Mouse (Mus musculus) forebrain, embryonic 12.5 days (tissue): Measurements from ENCODE around the gene Cyp26b1. TPM values are rescaled to one million over a fixed set of nuclear protein-coding genes. Genes with fewer than 3 reads are reported as not detected.

Experiments
- ATAC-seq: fragments of 200-750 bp; cut with Nextera tagmentation; 2 replicates; pipeline ENCODE4 v1.8.0; 2017; ENCODE audit warnings: moderate TSS enrichment; ENCODE audit not compliant: low FRiP score
- H3K27ac ChIP-seq: fragments of 300-500 bp; sonication (generic); 2 replicates; pipeline ENCODE4 v1.5.1; 2016; ENCODE audit warnings: mild to moderate bottlenecking
- H3K27me3 ChIP-seq: fragments of 300-500 bp; sonication (generic); 2 replicates; pipeline ENCODE4 v1.6.1; 2016; ENCODE audit warnings: mild to moderate bottlenecking
- H3K36me3 ChIP-seq: fragments of 300-500 bp; sonication (generic); replicated peaks from 2 replicates; pipeline ENCODE4 v1.6.1; 2016; ENCODE audit warnings: mild to moderate bottlenecking
- H3K4me1 ChIP-seq: fragments of 300-500 bp; sonication (generic); 2 replicates; pipeline ENCODE4 v1.6.1; 2016
- H3K4me2 ChIP-seq: fragments of 300-500 bp; sonication (generic); 2 replicates; pipeline ENCODE4 v1.6.1; 2016; ENCODE audit warnings: mild to moderate bottlenecking, moderate library complexity
- H3K4me3 ChIP-seq: fragments of 300-500 bp; sonication (generic); replicated peaks from 2 replicates; pipeline ENCODE4 v1.5.1; 2016; ENCODE audit warnings: mild to moderate bottlenecking
- H3K9ac ChIP-seq: fragments of 300-500 bp; sonication (generic); 2 replicates; pipeline ENCODE4 v1.6.1; 2016; ENCODE audit warnings: mild to moderate bottlenecking
- H3K9me3 ChIP-seq: fragments of 300-500 bp; sonication (generic); 2 replicates; pipeline ENCODE4 v1.6.1; 2016
- whole genome bisulfite sequencing: fragments of 180-500 bp; shearing (Covaris S2); methylation state at CpG from one replicate; pipeline ENCODE4 v1.1.7; 2016; 5-methylcytosine and 5-hydroxymethylcytosine counted together
- polyA plus RNA-seq: library from polyadenylated mRNA; unstranded; fragments of >200 nt; fragmentation: Nextera tagmentation; extraction: Ambion mirVana; gene quantifications from 2 replicates; pipeline ENCODE4 v1.2.1, GENCODE M21; 2016

Cyp26b1 gene
- polyA plus RNA-seq, 1 experiment from 2014 or later: 1.9 TPM

GRCm38 (mm10) chr6:84585686-84586300 is 7.9 kb downstream of the Cyp26b1 start:
- peaks cover 100% of the 10 kb centered on the region for H3K27me3 ChIP-seq
- H3K4me2 ChIP-seq: peak overlapping the region; percentile 91
- no peak overlapping the region; the same call in 1 of the 2 replicates for H3K27ac ChIP-seq
- WGBS: 0% methylated on average over 37 of the region's 37 CpGs
- no peaks in the 10 kb centered on the region for H3K36me3 ChIP-seq
- H3K4me1 ChIP-seq: peaks cover 72% of the 10 kb centered on the region
- no peak for ATAC-seq
- no peaks in the 10 kb centered on the region for H3K9me3 ChIP-seq
- H3K4me3 ChIP-seq: peak overlapping the region; percentile 47
- no peak overlapping the region for H3K9ac ChIP-seq

- peaks cover 70% of the 10 kb centered on the region for H3K4me1 ChIP-seq
Observed at GRCm38 (mm10) chr6:84584783-84585685, 8.7 kb downstream of the Cyp26b1 start.

GRCm38 (mm10) chr6:84583841-84584782 is 9.6 kb downstream of the Cyp26b1 start:
- no peak for ATAC-seq
- Histone ChIP-seq H3K27me3 (peaks cover 98% of the 10 kb centered on the region), H3K9ac (no peak overlapping the region), H3K4me2 (peak overlapping the region; percentile 91), H3K4me1 (peaks cover 62% of the 10 kb centered on the region), H3K4me3 (peak overlapping the region; percentile 47), H3K9me3 (no peaks in the 10 kb centered on the region), H3K36me3 (no peaks in the 10 kb centered on the region), H3K27ac (no peak overlapping the region)
- under 1% methylated on average over 48 of the region's 48 CpGs for WGBS

More at GRCm38 (mm10) chr6:84584783-84585685, 8.7 kb downstream of the Cyp26b1 start:
- no peak for ATAC-seq
- H3K27ac ChIP-seq: peak overlapping the region; percentile 13; the same call in 1 of the 2 replicates
- H3K27me3 ChIP-seq: peaks cover 100% of the 10 kb centered on the region
- H3K4me2 ChIP-seq: peak overlapping the region; percentile 91
- H3K9ac ChIP-seq: no peak overlapping the region
- H3K36me3 ChIP-seq: no peaks in the 10 kb centered on the region
- H3K9me3 ChIP-seq: no peaks in the 10 kb centered on the region
- WGBS: under 1% methylated on average over 66 of the region's 66 CpGs
- H3K4me3 ChIP-seq: peak overlapping the region; percentile 47

- WGBS: under 1% methylated on average over 25 of the region's 26 CpGs
- H3K4me1 ChIP-seq: peaks cover 55% of the 10 kb centered on the region
Observed at GRCm38 (mm10) chr6:84583371-84583770, 10.3 kb downstream of the Cyp26b1 start.

DNA sequence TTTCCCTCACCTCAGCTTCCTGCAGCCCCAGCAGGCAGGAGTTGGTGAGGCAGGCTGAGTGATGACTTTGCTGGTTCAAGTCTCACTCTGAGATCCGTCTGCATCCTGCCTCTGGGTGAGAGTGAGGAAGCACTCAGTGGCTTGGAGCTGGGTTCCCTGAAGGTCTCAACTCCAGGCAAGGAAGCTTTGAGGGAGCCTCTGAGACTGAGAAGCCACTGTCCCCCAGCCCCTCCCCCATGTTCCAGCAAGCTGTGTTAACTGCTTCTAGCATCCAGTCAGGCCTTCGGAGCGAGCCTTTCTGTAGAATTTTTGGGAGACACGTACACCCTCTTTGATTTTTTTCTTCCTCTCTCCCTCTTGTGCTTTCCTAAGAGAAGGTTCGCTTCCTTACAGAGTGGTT is 10.9 kb downstream of the Cyp26b1 start:
- no peak overlapping the region for H3K9ac ChIP-seq

More at GRCm38 (mm10) chr6:84583371-84583770, 10.3 kb downstream of the Cyp26b1 start:
- peak; percentile 49; the same call in 1 of the 2 replicates for ATAC-seq
- peaks cover 91% of the 10 kb centered on the region for H3K27me3 ChIP-seq
- no peak overlapping the region for H3K27ac ChIP-seq
- H3K4me2 ChIP-seq: peak overlapping the region; percentile 91
- H3K4me3 ChIP-seq: peak overlapping the region; percentile 47
- no peaks in the 10 kb centered on the region for H3K36me3 ChIP-seq
- H3K9me3 ChIP-seq: no peaks in the 10 kb centered on the region
- no peak overlapping the region for H3K9ac ChIP-seq

DNA sequence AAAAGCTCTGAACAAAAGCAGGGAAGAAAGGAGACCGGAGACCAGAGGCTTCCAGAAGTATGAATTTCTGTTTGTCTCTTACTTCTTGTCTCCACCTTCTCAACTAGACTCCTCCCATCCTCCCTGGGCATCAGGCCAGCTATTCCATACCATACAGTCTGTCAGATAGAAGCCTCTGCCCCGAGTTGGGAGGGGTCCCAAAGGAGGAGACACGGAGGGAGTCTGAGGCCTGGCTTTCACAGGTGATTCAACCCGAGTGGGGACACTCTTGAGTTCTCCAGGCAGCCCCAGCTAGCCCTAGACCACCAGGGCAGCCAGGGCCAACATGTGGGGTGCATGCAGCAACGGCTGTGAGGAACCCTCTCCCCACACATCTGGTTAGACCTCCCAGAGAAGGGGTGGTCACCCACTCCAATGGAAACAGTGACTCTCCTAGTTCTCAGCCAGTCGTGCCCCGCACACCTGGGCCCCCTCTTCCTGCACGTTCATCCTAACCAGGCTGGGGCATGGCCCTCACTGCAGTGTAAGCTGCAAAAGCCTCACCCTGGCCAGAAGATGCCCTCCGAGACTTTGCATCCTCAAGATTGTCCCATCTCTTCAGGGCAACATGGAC is 11.8 kb downstream of the Cyp26b1 start:
- Histone ChIP-seq H3K4me2 (no peak overlapping the region), H3K4me1 (peaks cover 41% of the 10 kb centered on the region)

More for the DNA sequence above, 10.9 kb downstream of the Cyp26b1 start:
- Histone ChIP-seq H3K36me3 (no peaks in the 10 kb centered on the region), H3K9me3 (no peaks in the 10 kb centered on the region), H3K27ac (no peak overlapping the region), H3K4me2 (peak overlapping the region; percentile 91; the same call in 1 of the 2 replicates), H3K4me1 (peaks cover 50% of the 10 kb centered on the region), H3K4me3 (peak overlapping the region; percentile 47; the same call in 1 of the 2 replicates), H3K27me3 (peaks cover 91% of the 10 kb centered on the region)
- ATAC-seq: no peak
- 11% methylated on average over 5 of the region's 5 CpGs for WGBS

DNA sequence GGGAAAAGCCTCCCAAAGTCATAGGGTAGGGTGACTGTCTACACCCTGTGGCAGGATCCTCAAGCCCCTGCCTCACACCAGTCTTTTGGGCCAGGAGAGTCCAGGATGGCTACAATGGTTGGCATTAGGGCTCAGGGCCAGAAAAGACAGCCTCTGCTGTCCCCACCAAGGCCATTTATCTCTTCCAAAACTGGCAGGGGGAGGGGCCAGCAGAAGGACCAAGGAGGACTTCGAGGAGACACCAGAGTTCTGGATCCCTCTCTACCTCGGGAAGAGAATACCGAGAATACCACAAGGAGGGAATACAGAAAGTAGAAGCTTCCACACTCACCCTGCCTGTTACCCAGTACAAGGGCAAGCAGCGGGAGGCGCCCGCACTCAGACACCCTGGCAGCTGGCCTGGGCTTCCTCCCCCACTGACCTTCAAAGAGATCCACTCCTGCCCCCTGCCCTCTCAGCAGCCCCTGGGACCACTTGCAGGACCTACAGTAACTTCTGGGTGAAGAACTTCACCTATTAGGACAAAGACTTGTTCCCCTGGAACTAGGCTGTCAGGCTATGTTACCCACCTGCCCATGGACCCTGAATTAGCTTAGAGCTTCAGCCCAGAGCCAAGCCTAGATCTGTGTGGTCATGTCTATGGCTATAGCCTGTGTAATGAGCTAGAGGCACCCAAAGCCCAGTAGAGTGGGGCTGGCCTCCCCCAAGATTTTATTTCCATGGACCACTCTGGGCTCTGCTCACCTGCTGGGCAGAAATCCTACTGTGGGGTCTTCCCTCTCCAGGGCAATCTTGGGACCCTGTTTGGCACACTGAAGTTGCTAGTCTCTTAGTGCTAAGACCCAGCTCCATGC is 12.5 kb downstream of the Cyp26b1 start:
- Histone ChIP-seq H3K4me1 (peaks cover 35% of the 10 kb centered on the region), H3K4me2 (no peak overlapping the region), H3K27ac (no peak overlapping the region), H3K9ac (no peak overlapping the region), H3K27me3 (peaks cover 90% of the 10 kb centered on the region), H3K4me3 (no peak overlapping the region), H3K9me3 (no peaks in the 10 kb centered on the region), H3K36me3 (no peaks in the 10 kb centered on the region)
- ATAC-seq: no peak
- 62% methylated on average over 6 of the region's 6 CpGs for WGBS

More for the DNA sequence above, 11.8 kb downstream of the Cyp26b1 start:
- no peak for ATAC-seq
- WGBS: 54% methylated on average over 9 of the region's 9 CpGs
- H3K36me3 ChIP-seq: no peaks in the 10 kb centered on the region
- H3K27me3 ChIP-seq: peaks cover 90% of the 10 kb centered on the region
- no peaks in the 10 kb centered on the region for H3K9me3 ChIP-seq
- no peak overlapping the region for H3K9ac ChIP-seq
- H3K4me3 ChIP-seq: no peak overlapping the region
- no peak overlapping the region for H3K27ac ChIP-seq

GRCm38 (mm10) chr6:84579508-84579907 is 14.2 kb downstream of the Cyp26b1 start:
- H3K27me3 ChIP-seq: peaks cover 90% of the 10 kb centered on the region
- ATAC-seq: no peak
- no peak overlapping the region for H3K9ac ChIP-seq
- H3K4me3 ChIP-seq: no peak overlapping the region
- no peaks in the 10 kb centered on the region for H3K9me3 ChIP-seq
- H3K4me1 ChIP-seq: peaks cover 18% of the 10 kb centered on the region
- no peak overlapping the region for H3K4me2 ChIP-seq
- H3K27ac ChIP-seq: no peak overlapping the region
- H3K36me3 ChIP-seq: no peaks in the 10 kb centered on the region
- WGBS: 66% methylated on average over 8 of the region's 8 CpGs

DNA sequence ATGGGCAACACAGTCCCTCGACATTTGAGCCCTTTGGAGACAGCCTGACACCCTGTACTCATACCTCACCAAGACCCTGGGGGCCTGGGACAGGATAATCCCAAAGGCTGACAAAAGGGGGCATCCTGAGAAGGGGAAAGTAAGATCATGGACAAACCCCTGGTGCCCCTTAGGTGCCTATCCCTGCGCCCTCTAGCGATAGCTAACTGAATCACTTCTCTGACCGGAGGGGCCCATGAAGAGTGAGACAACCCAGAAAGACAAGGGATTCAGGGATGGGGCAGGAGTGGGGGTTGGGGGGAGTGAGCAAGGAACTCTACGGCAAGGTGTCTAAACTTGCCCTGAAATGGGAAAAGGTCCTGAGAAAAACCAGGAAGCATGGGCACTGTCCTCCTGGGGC is 14.8 kb downstream of the Cyp26b1 start:
- H3K27me3 ChIP-seq: peaks cover 90% of the 10 kb centered on the region

GRCm38 (mm10) chr6:84577898-84578297 is 15.8 kb downstream of the Cyp26b1 start:
- 71% methylated on average over 4 of the region's 4 CpGs for WGBS
- Histone ChIP-seq H3K27me3 (peaks cover 90% of the 10 kb centered on the region), H3K4me1 (peaks cover 10% of the 10 kb centered on the region; the same call in 1 of the 2 replicates)

More for the DNA sequence above, 14.8 kb downstream of the Cyp26b1 start:
- Histone ChIP-seq H3K4me3 (no peak overlapping the region), H3K36me3 (no peaks in the 10 kb centered on the region), H3K27ac (no peak overlapping the region), H3K4me2 (no peak overlapping the region), H3K9me3 (no peaks in the 10 kb centered on the region), H3K4me1 (peaks cover 18% of the 10 kb centered on the region), H3K9ac (no peak overlapping the region)
- WGBS: 14% methylated on average over 5 of the region's 5 CpGs
- ATAC-seq: no peak

More at GRCm38 (mm10) chr6:84577898-84578297, 15.8 kb downstream of the Cyp26b1 start:
- Histone ChIP-seq H3K9ac (no peak overlapping the region), H3K27ac (no peak overlapping the region), H3K36me3 (no peaks in the 10 kb centered on the region), H3K4me2 (no peak overlapping the region), H3K9me3 (no peaks in the 10 kb centered on the region), H3K4me3 (no peak overlapping the region)
- ATAC-seq: no peak
